Mouse (Mus musculus) heart, embryonic 16.5 days (tissue): ENCODE measurements around the gene Mettl18. TPM values are rescaled to one million over a fixed set of nuclear protein-coding genes. Genes with fewer than 3 reads are reported as not detected.

Source experiments
- ATAC-seq: fragments of 200-750 bp; cut with Nextera tagmentation; replicated peaks from 2 replicates; pipeline ENCODE4 v1.8.0; 2017; ENCODE audit warnings: moderate number of reproducible peaks; ENCODE audit not compliant: insufficient read depth, low FRiP score; ENCODE audit errors: extremely low read depth
- H3K27ac ChIP-seq: fragments of 300-500 bp; sonication (generic); 2 replicates; pipeline ENCODE4 v1.5.1; 2014; ENCODE audit warnings: mild to moderate bottlenecking, low read length, control low read depth, moderate library complexity
- H3K27me3 ChIP-seq: fragments of 300-500 bp; sonication (generic); 2 replicates; pipeline ENCODE4 v1.6.1; 2014; ENCODE audit warnings: low read length, mixed read lengths; ENCODE audit not compliant: control insufficient read depth, insufficient read depth
- H3K36me3 ChIP-seq: fragments of 300-500 bp; sonication (generic); 2 replicates; pipeline ENCODE4 v1.6.1; 2014; ENCODE audit not compliant: control insufficient read depth, insufficient read depth
- H3K4me1 ChIP-seq: fragments of 300-500 bp; sonication (generic); 2 replicates; pipeline ENCODE4 v1.6.1; 2014; ENCODE audit warnings: low read length, mixed read lengths; ENCODE audit not compliant: control insufficient read depth, insufficient read depth
- H3K4me2 ChIP-seq: fragments of 300-500 bp; sonication (generic); 2 replicates; pipeline ENCODE4 v1.6.1; 2014; ENCODE audit warnings: low read depth, mild to moderate bottlenecking, control low read depth, low read length
- H3K4me3 ChIP-seq: fragments of 300-500 bp; sonication (generic); 2 replicates; pipeline ENCODE4 v1.5.1; 2014; ENCODE audit warnings: mild to moderate bottlenecking, control low read depth, low read length
- H3K9ac ChIP-seq: fragments of 300-500 bp; sonication (generic); 2 replicates; pipeline ENCODE4 v1.6.1; 2014; ENCODE audit warnings: low read length, control low read depth
- H3K9me3 ChIP-seq: fragments of 300-500 bp; sonication (generic); replicated peaks from 2 replicates; pipeline ENCODE4 v1.6.1; 2016; ENCODE audit warnings: low read length; ENCODE audit not compliant: control insufficient read depth
- WGBS: fragments of 180-500 bp; shearing (Covaris S2); extraction: QIAGEN DNeasy Blood & Tissue Kit; methylation state at CpG from one replicate; pipeline ENCODE4 v1.1.7; 2014; 5-methylcytosine and 5-hydroxymethylcytosine counted together
- polyA plus RNA-seq: library from polyadenylated mRNA; unstranded; fragments of >200 nt; fragmentation: Nextera tagmentation; extraction: Ambion mirVana; gene quantifications from 2 replicates; pipeline ENCODE4 v1.2.1, GENCODE M21; 2015

Gene Mettl18
- polyA plus RNA-seq: 7.1 and 7.4 TPM in 2 replicates

GRCm38 (mm10) chr1:163994721-163995608 is at the start of gene Mettl18, which contains the start of gene BC055324:
TSS of gene Mettl18 (plus strand) at chr1:163994889.
TSS of gene BC055324 (minus strand) at chr1:163994796.
- 4% methylated on average over 43 of the region's 43 CpGs for WGBS
- Histone ChIP-seq H3K4me2 (peak within 1 kb of the TSS; percentile 91), H3K4me1 (peaks cover 10% of the 10 kb centered on the region), H3K9me3 (no peaks in the 10 kb centered on the region), H3K36me3 (peaks cover 2% of the 10 kb centered on the region; the same call in 1 of the 2 replicates), H3K9ac (peak within 1 kb of the TSS; percentile 82), H3K27me3 (no peaks in the 10 kb centered on the region), H3K27ac (peak within 1 kb of the TSS; percentile 76), H3K4me3 (peak within 1 kb of the TSS; percentile 70)
- peak; percentile 96 for ATAC-seq

- H3K9me3 ChIP-seq: no peaks in the 10 kb centered on the region
- no peak overlapping the region for H3K4me3 ChIP-seq
- 81% methylated on average over 2 of the region's 2 CpGs for WGBS
- no peak for ATAC-seq
- H3K27me3 ChIP-seq: no peaks in the 10 kb centered on the region
- H3K9ac ChIP-seq: no peak overlapping the region
- H3K4me1 ChIP-seq: no peaks in the 10 kb centered on the region
- no peak overlapping the region for H3K4me2 ChIP-seq
- H3K27ac ChIP-seq: no peak overlapping the region
- peaks cover 48% of the 10 kb centered on the region for H3K36me3 ChIP-seq
Observed at GRCm38 (mm10) chr1:163953396-163953795, 41.3 kb upstream of the Mettl18 start.

DNA sequence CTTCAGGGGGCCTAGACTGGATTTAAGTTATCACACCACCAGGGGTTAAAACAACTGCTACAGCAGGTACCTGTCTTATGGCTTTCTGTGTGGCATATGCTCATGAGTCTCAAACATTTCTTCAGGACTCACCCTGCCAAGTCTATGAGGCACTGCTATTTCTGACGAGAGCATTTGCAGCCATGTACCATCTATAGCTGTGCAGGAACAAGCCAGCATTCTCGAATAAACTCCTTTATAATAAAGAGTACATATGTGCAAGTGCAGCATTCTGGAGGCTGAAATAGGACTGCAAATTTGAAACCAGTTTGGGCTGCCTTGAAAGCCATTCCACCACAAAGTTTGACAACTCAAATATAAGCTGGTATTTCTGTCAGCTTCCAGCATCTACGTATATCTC is 36.7 kb upstream of the Mettl18 start:
- Histone ChIP-seq H3K4me1 (no peaks in the 10 kb centered on the region), H3K9me3 (no peaks in the 10 kb centered on the region), H3K36me3 (peaks cover 20% of the 10 kb centered on the region), H3K4me3 (no peak overlapping the region), H3K4me2 (no peak overlapping the region), H3K27me3 (no peaks in the 10 kb centered on the region), H3K27ac (no peak overlapping the region), H3K9ac (no peak overlapping the region)
- 77% methylated on average over 3 of the region's 3 CpGs for WGBS
- ATAC-seq: no peak

GRCm38 (mm10) chr1:163964008-163964689 is 30.5 kb upstream of the Mettl18 start:
- Histone ChIP-seq H3K27ac (no peak overlapping the region), H3K9ac (no peak overlapping the region), H3K9me3 (no peaks in the 10 kb centered on the region), H3K4me2 (no peak overlapping the region), H3K4me1 (no peaks in the 10 kb centered on the region), H3K36me3 (peaks cover 11% of the 10 kb centered on the region), H3K4me3 (no peak overlapping the region), H3K27me3 (no peaks in the 10 kb centered on the region)
- no peak for ATAC-seq
- 84% methylated on average over 10 of the region's 10 CpGs for WGBS

- H3K9ac ChIP-seq: no peak overlapping the region
- no peaks in the 10 kb centered on the region for H3K27me3 ChIP-seq
- H3K4me3 ChIP-seq: no peak overlapping the region
- 0 out of 2 replicates have a peak, but pooled peaks cover 6% of the 10 kb centered on the region for H3K36me3 ChIP-seq
- no peaks in the 10 kb centered on the region for H3K9me3 ChIP-seq
- H3K27ac ChIP-seq: no peak overlapping the region
- no peak for ATAC-seq
- H3K4me2 ChIP-seq: no peak overlapping the region
- no peaks in the 10 kb centered on the region for H3K4me1 ChIP-seq
- WGBS: 82% methylated on average over 1 of the region's 1 CpGs
Observed at GRCm38 (mm10) chr1:163974471-163974870, 20.2 kb upstream of the Mettl18 start.

GRCm38 (mm10) chr1:163975088-163975487 is 19.6 kb upstream of the Mettl18 start:
- H3K9ac ChIP-seq: no peak overlapping the region
- H3K4me3 ChIP-seq: no peak overlapping the region
- 94% methylated on average over 2 of the region's 2 CpGs for WGBS
- H3K9me3 ChIP-seq: no peaks in the 10 kb centered on the region
- no peak overlapping the region for H3K27ac ChIP-seq
- H3K36me3 ChIP-seq: 0 out of 2 replicates have a peak, but pooled peaks cover 6% of the 10 kb centered on the region
- ATAC-seq: no peak
- no peaks in the 10 kb centered on the region for H3K4me1 ChIP-seq
- H3K27me3 ChIP-seq: no peaks in the 10 kb centered on the region
- H3K4me2 ChIP-seq: no peak overlapping the region

GRCm38 (mm10) chr1:163976515-163976914 is 18.2 kb upstream of the Mettl18 start:
- Histone ChIP-seq H3K4me1 (no peaks in the 10 kb centered on the region), H3K4me3 (no peak overlapping the region), H3K27me3 (no peaks in the 10 kb centered on the region), H3K4me2 (no peak overlapping the region), H3K9ac (no peak overlapping the region), H3K9me3 (no peaks in the 10 kb centered on the region), H3K36me3 (0 out of 2 replicates have a peak, but pooled peaks cover 5% of the 10 kb centered on the region), H3K27ac (no peak overlapping the region)
- whole genome bisulfite sequencing: 83% methylated on average over 1 of the region's 1 CpGs
- no peak for ATAC-seq

DNA sequence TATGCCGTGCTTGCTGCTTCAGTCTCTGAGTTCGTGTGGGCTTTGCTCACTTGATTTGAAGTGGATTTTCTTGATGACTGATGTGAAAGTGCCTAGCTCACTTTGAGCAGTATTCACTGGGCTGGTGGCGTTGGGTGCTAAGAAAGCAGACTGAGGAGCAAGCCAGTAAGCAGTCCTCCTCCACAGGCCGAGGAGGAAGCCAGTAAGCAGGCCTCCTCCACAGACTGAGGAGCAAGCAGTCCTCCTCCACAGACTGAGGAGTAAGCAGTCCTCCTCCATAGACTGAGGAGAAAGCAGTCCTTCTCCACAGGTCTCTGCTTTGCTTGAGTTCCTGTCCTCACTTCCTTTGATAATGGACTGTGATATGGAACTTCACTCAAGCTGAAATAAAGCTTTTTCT is 2.3 kb upstream of the Mettl18 start:
- no peaks in the 10 kb centered on the region for H3K27me3 ChIP-seq
- no peaks in the 10 kb centered on the region for H3K9me3 ChIP-seq
- no peak overlapping the region for H3K27ac ChIP-seq
- H3K4me2 ChIP-seq: no peak overlapping the region
- H3K9ac ChIP-seq: no peak overlapping the region
- H3K4me1 ChIP-seq: peaks cover 10% of the 10 kb centered on the region
- WGBS: 73% methylated on average over 4 of the region's 4 CpGs
- no peak overlapping the region for H3K4me3 ChIP-seq
- ATAC-seq: no peak
- peaks cover 2% of the 10 kb centered on the region for H3K36me3 ChIP-seq
